Mouse (Mus musculus): Measurements from ENCODE around the gene Ptprg. TPM values are rescaled to one million over a fixed set of nuclear protein-coding genes. Genes with fewer than 3 reads are reported as not detected.

Gene Ptprg
- polyA plus RNA-seq, 1 experiment from 2014 or later: 33.7 TPM

DNA sequence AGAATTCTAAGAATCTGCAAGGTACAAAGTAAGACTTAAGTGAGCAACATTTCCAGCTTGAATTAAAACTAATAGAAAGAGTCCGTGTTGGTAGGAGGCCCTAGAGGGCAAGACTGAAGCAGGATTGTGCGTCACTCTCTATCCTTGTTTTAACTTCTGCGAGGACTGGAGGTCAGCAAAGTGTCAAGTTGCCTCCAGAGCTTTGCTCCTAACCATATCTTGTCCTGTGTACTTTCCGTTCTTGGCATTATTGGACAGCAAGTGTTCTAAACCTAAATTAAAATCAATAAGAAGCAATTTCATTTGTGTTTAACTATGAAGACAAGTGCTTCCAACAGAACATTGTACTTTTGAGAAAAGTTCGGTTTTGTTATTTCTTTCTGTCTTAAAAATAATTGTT lies 20.4 kb downstream of the Ptprg start:
- no peak overlapping the region for H3K9ac ChIP-seq (ENCODE audit: low read length)
- WGBS: 51% methylated on average over 5 of the region's 5 CpGs
- H3K27me3 ChIP-seq (ENCODE audit: control insufficient read depth, insufficient read depth, low read length): no peaks in the 10 kb centered on the region
- no peaks in the 10 kb centered on the region for H3K36me3 ChIP-seq (ENCODE audit: control insufficient read depth, insufficient read depth, low read length)
- DNase-seq (ENCODE audit: low spot score, missing footprints): no peak
- H3K4me1 ChIP-seq (ENCODE audit: control insufficient read depth, insufficient read depth, low read length): peaks cover 27% of the 10 kb centered on the region
- H3K27ac ChIP-seq (ENCODE audit: low read depth, low read length): no peak overlapping the region
- H3K9me3 ChIP-seq (ENCODE audit: control insufficient read depth, low read length): no peaks in the 10 kb centered on the region
- ATAC-seq (ENCODE audit: low FRiP score): no peak
- H3K4me2 ChIP-seq: no peak overlapping the region
- no peak overlapping the region for H3K4me3 ChIP-seq (ENCODE audit: low read depth, low read length)

DNA sequence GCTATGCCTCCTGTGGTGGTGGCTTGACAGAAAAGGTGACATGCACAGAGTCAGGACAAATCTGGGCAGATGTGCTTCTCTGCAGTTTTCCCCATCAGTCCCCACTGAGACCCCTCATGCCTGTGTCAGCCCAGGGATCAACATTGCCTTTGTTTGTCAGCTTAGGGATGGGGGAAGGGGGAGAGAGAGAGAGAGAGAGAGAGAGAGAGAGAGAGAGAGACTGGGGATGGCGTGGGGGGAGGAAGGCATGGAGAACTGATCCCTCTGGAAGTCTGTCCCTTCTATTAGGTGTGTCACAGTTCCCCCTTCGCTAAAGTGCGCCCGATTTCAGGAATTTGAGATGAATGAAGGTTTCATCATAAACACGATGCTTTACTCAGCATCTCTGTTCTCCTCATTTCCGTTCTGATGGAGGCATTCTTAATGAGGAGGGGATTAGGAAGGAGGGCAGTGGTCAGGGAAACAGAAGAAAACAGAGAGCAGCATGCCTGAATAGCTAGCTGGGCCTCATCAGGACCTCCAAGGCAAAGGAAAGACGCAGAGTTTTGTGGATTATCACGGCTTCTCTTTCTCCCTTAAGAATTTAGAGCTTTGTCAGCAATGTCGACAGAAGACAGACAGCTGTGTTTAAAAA lies 24.1 kb downstream of the Ptprg start:
- Histone ChIP-seq H3K4me2 (peak overlapping the region; percentile 30), H3K36me3 (ENCODE audit: control insufficient read depth, insufficient read depth, low read length) (no peaks in the 10 kb centered on the region), H3K9ac (ENCODE audit: low read length) (peak overlapping the region; percentile 46), H3K27me3 (ENCODE audit: control insufficient read depth, insufficient read depth, low read length) (no peaks in the 10 kb centered on the region), H3K4me3 (ENCODE audit: low read depth, low read length) (no peak overlapping the region), H3K4me1 (ENCODE audit: control insufficient read depth, insufficient read depth, low read length) (peaks cover 30% of the 10 kb centered on the region), H3K27ac (ENCODE audit: low read depth, low read length) (peak overlapping the region; percentile 67), H3K9me3 (ENCODE audit: control insufficient read depth, low read length) (no peaks in the 10 kb centered on the region)
- ATAC-seq (ENCODE audit: low FRiP score): peak; percentile 87
- peak; percentile 91 for DNase-seq (ENCODE audit: low spot score, missing footprints)
- WGBS: 4% methylated on average over 9 of the region's 9 CpGs

DNA sequence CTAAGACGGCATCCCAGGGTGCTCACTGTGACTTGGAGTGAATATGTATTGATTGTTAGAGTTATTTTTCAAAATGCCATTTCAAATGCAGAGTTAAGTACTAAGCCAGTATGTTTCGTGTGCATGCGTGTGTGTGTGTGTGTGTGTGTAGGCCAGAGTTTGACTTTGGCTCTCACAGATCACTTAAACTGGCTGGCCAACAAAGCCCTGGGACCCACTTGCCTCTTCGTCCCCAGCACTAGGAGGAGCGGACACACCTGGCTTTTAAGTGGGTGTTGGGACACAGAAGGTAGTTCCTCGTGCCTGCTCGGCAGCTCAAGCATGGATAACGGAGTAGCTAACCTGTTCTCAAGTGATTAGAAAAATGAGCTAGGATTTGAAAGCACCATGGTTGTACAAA lies 24.6 kb downstream of the Ptprg start:
- 33% methylated on average over 8 of the region's 8 CpGs for WGBS
- ATAC-seq (ENCODE audit: low FRiP score) (peak; percentile 51), DNase-seq (ENCODE audit: low spot score, missing footprints) (peak; percentile 90)
- peak overlapping the region; percentile 30 for H3K4me2 ChIP-seq
- no peaks in the 10 kb centered on the region; the same call in 1 of the 2 replicates for H3K9me3 ChIP-seq (ENCODE audit: control insufficient read depth, low read length)
- H3K4me1 ChIP-seq (ENCODE audit: control insufficient read depth, insufficient read depth, low read length): peaks cover 30% of the 10 kb centered on the region
- H3K9ac ChIP-seq (ENCODE audit: low read length): peak overlapping the region; percentile 46
- no peak overlapping the region for H3K4me3 ChIP-seq (ENCODE audit: low read depth, low read length)
- peak overlapping the region; percentile 67 for H3K27ac ChIP-seq (ENCODE audit: low read depth, low read length)
- no peaks in the 10 kb centered on the region for H3K36me3 ChIP-seq (ENCODE audit: control insufficient read depth, insufficient read depth, low read length)
- no peaks in the 10 kb centered on the region for H3K27me3 ChIP-seq (ENCODE audit: control insufficient read depth, insufficient read depth, low read length)

DNA sequence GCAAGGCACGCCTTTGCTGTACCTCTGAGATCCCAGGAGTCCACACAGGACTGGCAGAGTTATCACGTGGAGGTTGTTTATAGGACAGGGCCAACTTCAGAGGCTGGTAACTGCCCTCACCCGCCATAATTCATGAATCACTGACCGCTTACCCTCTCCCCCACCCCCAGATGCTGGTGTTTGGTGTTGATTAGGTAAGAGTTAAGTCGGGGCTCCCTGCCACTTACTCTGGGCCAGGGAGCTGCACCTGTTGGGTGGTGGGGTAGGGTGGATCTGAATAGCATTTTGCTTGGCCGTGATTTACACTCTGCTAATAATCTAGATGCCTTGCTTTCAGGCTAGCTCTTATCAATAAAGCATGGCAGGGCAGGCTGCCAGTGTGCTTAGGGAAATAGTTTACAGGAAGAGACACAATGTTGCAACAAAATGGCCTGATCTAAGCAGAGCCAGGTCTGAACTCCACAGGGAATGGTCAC lies 25.2 kb downstream of the Ptprg start:
- H3K27ac ChIP-seq (ENCODE audit: low read depth, low read length): peak overlapping the region; percentile 67; the same call in 1 of the 2 replicates
- H3K9ac ChIP-seq (ENCODE audit: low read length): no peak overlapping the region
- H3K36me3 ChIP-seq (ENCODE audit: control insufficient read depth, insufficient read depth, low read length): no peaks in the 10 kb centered on the region
- H3K4me1 ChIP-seq (ENCODE audit: control insufficient read depth, insufficient read depth, low read length): peaks cover 30% of the 10 kb centered on the region
- H3K9me3 ChIP-seq (ENCODE audit: control insufficient read depth, low read length): no peaks in the 10 kb centered on the region; the same call in 1 of the 2 replicates
- peak overlapping the region; percentile 30; the same call in 1 of the 2 replicates for H3K4me2 ChIP-seq
- H3K4me3 ChIP-seq (ENCODE audit: low read depth, low read length): no peak overlapping the region
- DNase-seq (ENCODE audit: low spot score, missing footprints) (no peak), ATAC-seq (ENCODE audit: low FRiP score) (no peak)
- WGBS: 40% methylated on average over 6 of the region's 6 CpGs
- no peaks in the 10 kb centered on the region for H3K27me3 ChIP-seq (ENCODE audit: control insufficient read depth, insufficient read depth, low read length)

DNA sequence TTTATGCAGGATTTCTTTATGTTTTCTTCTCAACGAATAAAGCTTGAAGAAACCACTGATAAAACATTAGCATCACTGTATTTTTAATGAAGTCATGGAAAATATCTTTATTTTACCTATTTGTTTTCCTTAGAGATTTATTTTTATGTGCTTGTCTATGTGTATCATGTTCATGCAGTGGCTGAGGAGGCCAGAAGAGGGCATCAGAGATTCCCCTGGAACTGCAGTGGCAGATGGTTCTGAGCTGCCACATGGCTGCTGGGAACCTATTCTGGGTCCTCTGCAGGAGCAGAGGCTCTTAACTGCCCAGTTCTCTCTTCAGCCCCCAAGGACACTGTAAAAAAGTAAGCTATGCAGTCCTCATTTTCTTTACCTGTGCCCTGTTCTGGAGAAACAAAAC lies 26.6 kb downstream of the Ptprg start:
- Histone ChIP-seq H3K9me3 (ENCODE audit: control insufficient read depth, low read length) (no peaks in the 10 kb centered on the region; the same call in 1 of the 2 replicates), H3K36me3 (ENCODE audit: control insufficient read depth, insufficient read depth, low read length) (no peaks in the 10 kb centered on the region), H3K4me1 (ENCODE audit: control insufficient read depth, insufficient read depth, low read length) (peaks cover 33% of the 10 kb centered on the region), H3K4me2 (no peak overlapping the region), H3K27ac (ENCODE audit: low read depth, low read length) (no peak overlapping the region), H3K4me3 (ENCODE audit: low read depth, low read length) (no peak overlapping the region), H3K27me3 (ENCODE audit: control insufficient read depth, insufficient read depth, low read length) (no peaks in the 10 kb centered on the region), H3K9ac (ENCODE audit: low read length) (no peak overlapping the region)
- 97% methylated on average over 1 of the region's 1 CpGs for WGBS
- DNase-seq (ENCODE audit: low spot score, missing footprints): no peak
- no peak for ATAC-seq (ENCODE audit: low FRiP score)

DNA sequence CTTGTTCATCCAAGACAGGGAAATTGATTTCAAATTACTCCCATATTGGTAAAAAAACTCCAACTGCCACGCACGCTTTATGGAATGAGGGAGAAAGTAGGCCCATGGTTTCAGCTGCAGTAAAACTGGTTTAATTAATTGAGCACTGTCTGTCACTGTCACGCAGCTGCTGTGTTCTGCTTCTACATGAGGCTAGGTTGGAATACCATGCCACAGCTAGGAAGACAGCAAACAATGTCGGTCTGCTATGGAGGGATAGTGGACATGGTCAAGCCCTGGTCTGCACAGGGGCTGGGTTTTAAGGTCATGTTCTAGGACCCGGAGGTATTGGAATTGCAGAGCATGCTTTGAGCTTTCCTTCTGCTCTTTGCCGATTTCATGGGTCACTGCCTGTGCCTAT lies 30.9 kb downstream of the Ptprg start:
- Histone ChIP-seq H3K4me1 (ENCODE audit: control insufficient read depth, insufficient read depth, low read length) (peaks cover 5% of the 10 kb centered on the region; the same call in 1 of the 2 replicates), H3K4me3 (ENCODE audit: low read depth, low read length) (no peak overlapping the region), H3K36me3 (ENCODE audit: control insufficient read depth, insufficient read depth, low read length) (no peaks in the 10 kb centered on the region), H3K9me3 (ENCODE audit: control insufficient read depth, low read length) (no peaks in the 10 kb centered on the region; the same call in 1 of the 2 replicates), H3K27ac (ENCODE audit: low read depth, low read length) (no peak overlapping the region), H3K4me2 (no peak overlapping the region), H3K9ac (ENCODE audit: low read length) (no peak overlapping the region), H3K27me3 (ENCODE audit: control insufficient read depth, insufficient read depth, low read length) (no peaks in the 10 kb centered on the region)
- no peak for ATAC-seq (ENCODE audit: low FRiP score)
- no peak for DNase-seq (ENCODE audit: low spot score, missing footprints)
- 74% methylated on average over 6 of the region's 6 CpGs for WGBS

DNA sequence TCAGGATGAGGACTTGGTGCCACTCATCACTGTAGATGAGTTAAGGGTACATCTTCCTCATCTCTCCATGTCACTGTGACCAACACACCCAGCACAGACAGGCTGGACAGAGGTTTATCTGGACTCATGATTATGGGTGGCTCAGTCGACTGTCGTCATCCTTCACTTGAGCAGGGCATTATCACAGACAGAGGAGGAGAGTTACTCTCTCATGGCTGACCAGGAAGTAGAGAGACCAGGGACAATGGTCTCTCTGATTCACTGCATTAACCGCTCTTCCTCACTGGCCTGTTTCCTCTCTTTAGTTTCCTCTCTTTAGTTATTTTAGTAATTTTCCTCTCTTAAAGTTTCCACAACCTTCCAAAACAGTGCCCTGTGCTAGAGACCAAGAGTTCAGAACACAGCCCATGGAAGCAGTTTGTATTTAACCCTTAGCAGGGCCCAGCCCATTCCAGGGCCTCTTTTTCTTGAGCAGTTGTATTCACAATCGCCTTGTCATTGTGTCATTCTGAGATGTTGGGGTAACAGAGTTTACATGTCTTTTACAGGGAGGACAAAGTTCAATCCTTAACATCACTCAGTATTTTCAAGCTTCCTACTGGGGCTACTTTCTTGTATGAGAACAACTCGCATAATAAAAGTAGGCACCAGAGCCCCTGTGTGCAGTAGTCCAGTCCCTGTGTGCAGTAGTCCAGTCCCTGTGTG lies 31.7 kb downstream of the Ptprg start:
- Histone ChIP-seq H3K9me3 (ENCODE audit: control insufficient read depth, low read length) (no peaks in the 10 kb centered on the region; the same call in 1 of the 2 replicates), H3K27ac (ENCODE audit: low read depth, low read length) (no peak overlapping the region), H3K9ac (ENCODE audit: low read length) (no peak overlapping the region), H3K4me3 (ENCODE audit: low read depth, low read length) (no peak overlapping the region), H3K4me2 (no peak overlapping the region), H3K27me3 (ENCODE audit: control insufficient read depth, insufficient read depth, low read length) (no peaks in the 10 kb centered on the region), H3K36me3 (ENCODE audit: control insufficient read depth, insufficient read depth, low read length) (no peaks in the 10 kb centered on the region), H3K4me1 (ENCODE audit: control insufficient read depth, insufficient read depth, low read length) (peaks cover 5% of the 10 kb centered on the region; the same call in 1 of the 2 replicates)
- DNase-seq (ENCODE audit: low spot score, missing footprints) (no peak), ATAC-seq (ENCODE audit: low FRiP score) (no peak)
- 87% methylated on average over 5 of the region's 5 CpGs for WGBS

DNA sequence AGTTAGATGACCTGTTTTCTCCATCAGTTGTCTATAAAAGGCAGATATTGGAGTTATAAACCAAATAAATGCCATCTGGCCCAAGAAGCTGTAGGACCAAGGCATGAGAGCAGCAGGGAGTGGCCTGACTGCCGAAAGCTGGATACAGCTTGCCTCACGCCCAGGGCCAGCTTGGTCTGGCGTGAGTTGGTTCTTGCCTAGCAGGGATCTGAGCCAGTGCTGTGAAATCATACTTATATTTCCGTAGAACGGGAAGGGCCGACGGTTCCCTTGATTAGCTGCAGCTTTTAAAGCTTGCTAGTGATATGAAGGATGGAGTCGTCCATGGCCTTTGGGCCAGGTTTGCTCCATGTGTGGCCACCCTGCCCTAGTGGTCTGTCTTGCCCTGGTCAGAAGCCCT lies 37.1 kb downstream of the Ptprg start:
- Histone ChIP-seq H3K36me3 (ENCODE audit: control insufficient read depth, insufficient read depth, low read length) (no peaks in the 10 kb centered on the region), H3K4me1 (ENCODE audit: control insufficient read depth, insufficient read depth, low read length) (0 out of 2 replicates have a peak, but pooled peaks cover 2% of the 10 kb centered on the region), H3K27me3 (ENCODE audit: control insufficient read depth, insufficient read depth, low read length) (no peaks in the 10 kb centered on the region), H3K9me3 (ENCODE audit: control insufficient read depth, low read length) (no peaks in the 10 kb centered on the region), H3K4me3 (ENCODE audit: low read depth, low read length) (no peak overlapping the region), H3K9ac (ENCODE audit: low read length) (no peak overlapping the region), H3K4me2 (no peak overlapping the region), H3K27ac (ENCODE audit: low read depth, low read length) (no peak overlapping the region)
- ATAC-seq (ENCODE audit: low FRiP score) (no peak), DNase-seq (ENCODE audit: low spot score, missing footprints) (peak; percentile 71)
- WGBS: 92% methylated on average over 8 of the region's 8 CpGs

DNA sequence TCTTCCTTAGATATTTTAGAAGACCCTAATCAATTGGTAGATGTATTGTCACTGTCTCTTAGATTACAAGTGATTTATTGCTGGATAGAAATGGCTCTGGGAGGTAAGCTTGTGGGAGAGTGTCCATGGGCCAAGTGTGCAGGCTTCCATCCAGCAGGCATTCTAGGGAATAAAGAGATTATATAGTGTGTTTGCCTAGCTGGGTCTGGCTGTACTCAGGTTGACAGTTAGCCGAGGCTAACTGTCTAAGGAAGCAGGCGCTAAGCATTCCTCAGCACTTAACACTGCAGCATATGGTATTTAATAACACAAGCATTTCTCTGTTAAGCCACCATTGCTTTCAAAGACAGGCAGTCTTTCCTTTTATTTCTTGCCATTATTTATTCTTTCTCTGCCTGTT lies 39.3 kb downstream of the Ptprg start:
- H3K9ac ChIP-seq (ENCODE audit: low read length): no peak overlapping the region
- H3K4me1 ChIP-seq (ENCODE audit: control insufficient read depth, insufficient read depth, low read length): 0 out of 2 replicates have a peak, but pooled peaks cover 2% of the 10 kb centered on the region
- H3K36me3 ChIP-seq (ENCODE audit: control insufficient read depth, insufficient read depth, low read length): no peaks in the 10 kb centered on the region
- no peaks in the 10 kb centered on the region for H3K9me3 ChIP-seq (ENCODE audit: control insufficient read depth, low read length)
- peak; percentile 67 for DNase-seq (ENCODE audit: low spot score, missing footprints)
- WGBS: 77% methylated on average over 2 of the region's 2 CpGs
- H3K4me3 ChIP-seq (ENCODE audit: low read depth, low read length): no peak overlapping the region
- H3K4me2 ChIP-seq: no peak overlapping the region
- ATAC-seq (ENCODE audit: low FRiP score): no peak
- H3K27me3 ChIP-seq (ENCODE audit: control insufficient read depth, insufficient read depth, low read length): no peaks in the 10 kb centered on the region
- H3K27ac ChIP-seq (ENCODE audit: low read depth, low read length): no peak overlapping the region

Measured in midbrain, embryonic 11.5 days (tissue).